Mouse (Mus musculus) large intestine, adult 2 months (tissue): ENCODE measurements at regions not wholly inside any gene's neighbourhood (a gene's known extent, or its start where the extent isn't known, plus 50 kb on each side); places are given as distances from the start of the nearest gene placed in this dataset.

Source experiments
- DNase-seq: peaks from one replicate; pipeline ENCODE4 v3.0.0-alpha.2; 2012; ENCODE audit warnings: low read depth, low spot score
- WGBS: fragments of 180-500 bp; shearing (Covaris S2); methylation state at CpG from one replicate; pipeline ENCODE4 v1.1.7; 2018; 5-methylcytosine and 5-hydroxymethylcytosine counted together

DNA sequence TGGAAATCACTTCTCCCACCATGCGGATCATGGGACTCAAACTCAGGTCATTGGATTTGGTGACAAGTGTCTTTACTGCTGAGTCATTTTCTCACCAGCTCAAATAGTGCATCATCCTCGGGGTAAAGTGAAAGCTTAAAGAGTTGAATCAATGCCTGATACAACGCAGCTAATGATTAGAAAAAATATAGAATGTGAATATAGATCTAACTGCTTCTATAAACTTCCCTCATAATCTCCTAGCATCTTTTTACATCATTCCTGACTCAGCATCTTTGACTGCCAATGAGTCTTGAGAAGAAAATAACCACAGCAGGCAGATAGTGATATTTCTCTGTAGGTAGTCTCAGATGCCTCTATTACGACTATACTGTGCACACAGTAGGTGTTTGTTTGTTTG is 640.0 kb downstream of the Lmo4 start:
- 83% methylated on average over 4 of the region's 4 CpGs for WGBS
- DNase-seq = no peak

DNA sequence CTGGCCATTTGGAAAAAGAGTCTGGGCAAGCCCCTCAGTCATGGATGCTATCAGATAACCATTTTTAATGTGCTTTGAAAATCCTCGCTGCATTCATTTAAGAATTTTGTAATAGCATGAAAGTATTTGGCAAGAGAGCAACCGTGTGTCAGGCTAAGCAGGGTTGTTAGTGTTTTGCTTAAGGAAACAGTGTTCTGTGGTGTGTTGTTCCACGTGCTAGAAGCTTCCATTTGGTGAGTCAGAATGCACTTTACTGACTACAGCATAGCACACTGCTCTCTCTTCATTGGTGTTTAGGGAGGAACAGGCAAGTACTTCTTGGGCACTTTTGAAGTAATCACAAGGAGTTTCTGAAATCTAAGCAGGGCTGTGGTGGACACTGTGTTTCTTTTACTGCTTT is 661.0 kb upstream of the Pkn2 start:
- 51% methylated on average over 3 of the region's 3 CpGs for WGBS
- no peak for DNase-seq

GRCm38 (mm10) chr3:143527982-143528381 is 646.2 kb upstream of the Pkn2 start:
- 51% methylated on average over 4 of the region's 4 CpGs for WGBS
- no peak for DNase-seq

GRCm38 (mm10) chr3:143527274-143527673 is 645.5 kb upstream of the Pkn2 start:
- no peak for DNase-seq

DNA sequence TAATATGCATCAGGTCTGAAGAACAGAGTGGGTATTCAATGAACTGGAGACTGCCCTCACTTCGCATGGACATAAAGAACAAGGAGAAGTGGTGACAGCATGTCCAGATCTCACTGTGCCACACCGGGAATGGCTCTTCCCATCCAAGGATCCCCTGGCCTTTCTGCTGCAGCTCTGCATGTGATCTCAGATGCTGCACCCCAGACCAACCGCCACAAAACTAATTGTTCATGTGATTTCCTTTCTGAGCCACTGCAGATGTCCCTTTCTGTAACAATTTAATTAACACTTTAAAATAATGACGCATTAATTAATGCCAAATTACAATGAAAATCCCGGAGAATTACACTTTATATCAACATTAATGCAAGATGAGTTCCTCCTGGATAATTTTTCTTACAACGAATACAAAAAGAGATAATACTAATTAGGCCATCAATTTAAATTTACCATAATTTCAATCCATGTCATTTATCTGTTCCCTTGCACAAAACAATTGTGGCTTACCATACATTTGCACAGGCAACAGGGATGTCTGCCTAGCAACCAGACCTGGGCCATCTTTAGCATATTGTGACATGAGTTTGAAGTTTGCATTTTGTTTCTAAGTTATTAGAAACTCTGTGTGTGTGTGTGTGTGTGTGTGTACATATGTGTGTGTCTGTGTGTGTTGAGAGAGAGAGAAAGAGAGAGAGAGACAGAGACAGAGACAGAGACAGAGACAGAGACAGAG is 630.9 kb upstream of the Pkn2 start:
- WGBS = 85% methylated on average over 6 of the region's 6 CpGs
- DNase-seq = no peak

DNA sequence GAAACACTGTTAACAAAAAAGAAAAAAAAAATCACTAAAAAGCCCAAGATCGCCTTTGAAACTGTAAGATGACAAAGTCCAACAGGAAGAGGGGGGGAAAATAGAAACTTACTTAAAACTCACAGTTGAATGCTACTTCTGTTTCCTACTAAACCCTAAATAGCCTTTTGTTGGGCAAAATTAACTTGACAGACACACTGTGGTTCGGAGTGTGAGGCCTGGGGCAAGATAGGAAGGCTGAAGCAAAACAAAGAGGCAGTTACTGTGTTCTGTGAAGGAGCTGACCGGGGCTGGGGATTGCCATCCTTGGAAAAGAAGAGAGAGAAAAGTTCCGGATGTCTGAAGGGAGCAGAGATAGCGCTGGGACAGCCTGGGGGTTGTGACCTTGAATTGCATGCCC is 627.7 kb upstream of the Pkn2 start:
- DNase-seq = no peak
- 69% methylated on average over 5 of the region's 5 CpGs for WGBS

- no peak for DNase-seq
- 44% methylated on average over 1 of the region's 1 CpGs for WGBS
Observed at GRCm38 (mm10) chr3:143508280-143508679, 626.5 kb upstream of the Pkn2 start.

DNA sequence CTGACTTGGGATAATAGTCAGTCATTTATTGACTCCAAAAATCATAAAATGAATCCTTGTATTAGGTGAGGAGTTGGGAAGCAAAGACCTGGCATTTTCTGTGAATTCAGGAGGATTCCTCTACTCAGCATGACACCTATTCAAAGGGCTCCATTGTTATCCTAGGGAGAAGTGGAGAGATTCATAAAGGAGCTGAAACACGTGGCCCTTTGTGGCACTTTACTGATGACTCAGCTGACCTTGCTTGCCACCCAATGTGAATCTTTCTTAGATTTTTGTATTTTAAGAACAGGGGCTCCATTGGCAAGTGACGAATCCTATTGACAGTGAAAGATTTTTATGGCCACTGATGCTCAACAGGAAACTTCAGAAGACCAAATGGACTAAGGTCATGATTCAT is 619.2 kb upstream of the Pkn2 start:
- DNase-seq = no peak
- WGBS = 62% methylated on average over 2 of the region's 2 CpGs

- 49% methylated on average over 4 of the region's 4 CpGs for WGBS
- no peak for DNase-seq
Observed at GRCm38 (mm10) chr3:143495389-143495788, 613.6 kb upstream of the Pkn2 start.

DNA sequence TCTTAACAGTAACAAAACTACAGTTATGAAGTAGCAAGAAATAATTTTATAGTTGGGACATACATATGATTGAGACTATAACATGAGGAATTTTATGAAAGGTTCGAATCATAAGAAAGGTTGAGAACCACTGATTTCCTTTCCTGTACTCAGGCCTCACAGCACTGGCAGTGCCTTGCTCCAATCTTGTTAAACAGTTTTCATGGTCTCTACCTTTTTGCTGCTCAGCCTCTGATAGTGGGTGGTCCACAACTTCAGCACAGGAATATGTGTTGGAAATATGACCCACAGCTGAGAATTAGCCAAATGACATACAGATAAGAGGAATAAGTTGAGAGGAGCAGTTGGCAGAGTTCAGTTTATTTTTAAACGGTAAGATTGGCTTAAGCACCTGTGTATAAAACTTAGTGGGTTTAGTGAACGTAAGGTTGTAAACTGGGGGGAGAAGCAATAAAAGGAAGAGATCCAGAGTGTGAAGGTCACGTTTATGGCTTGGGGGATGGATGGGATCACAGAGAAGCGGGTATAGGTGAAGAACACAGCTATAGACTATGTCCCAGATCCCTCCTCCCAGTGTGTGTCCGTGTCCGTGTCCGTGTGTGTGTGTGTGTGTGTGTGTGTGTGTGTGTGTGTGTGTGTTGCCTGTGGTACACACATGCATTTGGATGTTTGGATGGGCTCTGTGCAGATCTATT is 596.3 kb upstream of the Pkn2 start:
- WGBS = 22% methylated on average over 8 of the region's 8 CpGs
- peak; percentile 2 for DNase-seq

DNA sequence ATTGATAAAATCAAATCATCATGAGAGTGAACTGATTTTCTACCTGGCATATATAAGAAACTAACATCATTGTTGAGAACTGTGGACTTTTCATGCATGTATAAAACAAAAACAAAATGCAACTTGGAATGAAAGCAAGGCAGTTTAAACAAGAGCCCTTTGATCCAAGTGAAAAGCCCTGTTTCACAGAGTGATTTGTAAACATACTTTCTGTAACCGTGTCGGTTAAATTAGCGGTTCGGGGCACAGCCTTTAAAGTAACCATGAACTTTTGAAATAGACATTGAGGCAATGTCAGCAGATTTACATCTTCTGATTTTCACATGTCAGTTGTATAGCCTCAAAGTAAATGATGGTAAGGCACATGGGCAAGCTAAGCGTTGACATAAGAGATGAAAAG is 593.7 kb upstream of the Pkn2 start:
- WGBS = 37% methylated on average over 5 of the region's 5 CpGs
- DNase-seq = no peak

DNA sequence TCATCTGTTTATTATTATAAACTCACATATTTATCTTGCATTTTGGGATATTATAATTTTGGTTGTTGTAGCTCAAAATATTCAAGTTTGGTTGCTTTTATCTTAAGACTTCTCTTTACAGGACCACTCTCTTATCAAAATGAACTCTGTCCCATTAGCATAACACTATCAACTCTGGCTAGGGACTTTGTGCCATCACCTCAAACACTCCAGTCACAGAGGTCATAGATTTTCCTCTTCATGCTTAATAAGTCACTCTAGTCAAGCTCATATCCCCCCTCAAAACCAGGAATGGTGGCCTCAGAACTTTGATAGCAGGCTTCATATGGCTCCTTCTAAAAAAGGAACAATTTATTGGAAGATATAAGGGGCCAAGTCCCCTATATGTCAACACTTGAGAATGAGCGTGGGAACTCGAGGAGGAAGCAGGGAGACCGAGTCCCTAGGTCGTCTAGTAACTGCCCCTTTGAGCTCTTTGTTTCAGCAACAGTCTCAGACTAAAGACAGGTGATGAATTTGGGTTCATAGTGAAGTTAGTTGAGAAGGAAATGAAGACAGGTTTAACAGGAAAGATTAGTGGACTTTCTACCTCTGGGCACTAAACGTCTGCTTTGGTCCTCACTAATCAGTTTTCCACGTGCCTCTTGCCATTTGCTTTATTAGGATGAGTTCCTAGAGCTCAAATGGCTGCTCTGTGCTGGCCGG is 565.4 kb upstream of the Pkn2 start:
- 33% methylated on average over 7 of the region's 7 CpGs for WGBS
- no peak for DNase-seq

DNA sequence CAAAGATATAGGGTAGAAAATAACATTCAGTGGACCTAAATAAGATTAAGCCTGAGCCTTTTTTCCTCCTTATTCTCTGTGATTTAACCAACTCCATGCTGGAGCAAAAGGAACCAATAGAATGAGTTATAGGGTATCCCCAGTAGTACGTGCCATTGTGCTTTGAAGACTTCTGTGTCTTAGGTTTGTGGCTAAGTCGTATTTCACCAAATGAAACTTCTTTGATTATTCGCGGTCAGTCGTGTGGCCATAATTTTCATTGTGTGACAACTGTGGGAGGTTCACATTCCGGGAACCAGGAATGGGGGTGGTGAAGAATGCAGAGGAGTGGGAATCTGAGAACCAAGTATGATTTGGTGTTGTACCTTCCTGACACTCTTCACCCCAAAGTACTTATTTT is 535.6 kb upstream of the Pkn2 start:
- DNase-seq = no peak
- WGBS = 89% methylated on average over 6 of the region's 6 CpGs

DNA sequence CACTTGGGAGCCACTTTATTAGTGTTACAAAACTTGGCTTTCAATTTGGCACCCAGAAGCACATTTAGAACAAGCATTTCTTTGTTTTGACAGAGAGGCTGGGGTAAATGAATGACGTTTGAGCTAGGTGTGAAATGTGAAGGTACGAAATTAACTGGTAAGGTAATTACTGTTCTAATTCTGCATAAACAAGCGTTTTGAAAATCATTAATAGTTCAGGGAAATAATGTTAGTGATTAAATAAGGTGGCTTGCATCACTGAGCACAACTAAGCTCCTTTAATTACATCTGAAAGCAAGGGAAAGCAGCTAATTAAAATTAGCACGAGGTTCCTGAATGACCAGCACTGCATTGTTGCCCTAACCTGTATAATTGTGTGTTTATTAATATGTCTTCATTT is 529.9 kb upstream of the Pkn2 start:
- no peak for DNase-seq
- 41% methylated on average over 4 of the region's 4 CpGs for WGBS

GRCm38 (mm10) chr3:143398966-143399365 is 517.2 kb upstream of the Pkn2 start:
- WGBS = 76% methylated on average over 2 of the region's 2 CpGs
- DNase-seq = no peak

DNA sequence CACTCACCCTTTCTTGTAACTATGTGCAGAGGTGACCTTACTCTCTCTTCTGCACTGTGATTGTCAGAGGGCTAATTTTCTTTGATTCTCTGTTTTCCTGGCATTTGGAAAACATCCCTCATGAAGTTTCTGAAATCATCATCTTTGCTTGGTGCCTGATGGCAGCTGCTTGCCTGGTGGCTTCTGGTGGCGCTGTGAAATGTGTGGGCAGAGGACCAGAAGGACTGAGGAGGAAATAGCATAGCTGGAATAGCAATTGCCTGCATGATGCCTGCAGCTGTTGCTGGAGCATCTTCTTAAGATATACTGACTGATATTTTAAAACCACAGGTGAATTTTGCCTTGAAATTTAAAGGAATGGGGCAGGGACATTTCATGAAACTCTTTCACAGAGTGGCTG is 502.6 kb upstream of the Pkn2 start:
- 85% methylated on average over 1 of the region's 1 CpGs for WGBS
- DNase-seq = no peak

DNA sequence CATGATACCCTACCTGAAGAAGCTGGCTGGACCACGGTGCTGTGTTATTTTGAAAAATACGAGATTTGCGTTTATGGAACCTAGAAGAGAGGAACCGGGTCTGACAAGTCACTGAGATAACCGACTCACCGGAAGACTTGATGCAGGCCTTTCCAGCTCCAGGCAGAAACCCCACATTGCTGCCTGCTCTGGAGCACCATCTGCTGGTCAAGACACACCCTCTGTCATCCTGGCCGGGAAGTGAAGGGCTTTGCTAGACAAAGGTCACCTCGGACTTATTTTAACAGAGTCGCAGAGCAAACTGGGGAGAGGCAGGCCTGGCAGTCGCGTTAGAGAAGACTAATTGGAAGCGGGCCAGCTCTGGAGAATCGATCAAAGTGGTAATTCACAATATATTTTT is 497.4 kb upstream of the Pkn2 start:
- DNase-seq = peak; percentile 11
- WGBS = 3% methylated on average over 13 of the region's 13 CpGs

GRCm38 (mm10) chr3:143377446-143377845 is 495.6 kb upstream of the Pkn2 start:
- WGBS = 87% methylated on average over 5 of the region's 5 CpGs
- DNase-seq = no peak

GRCm38 (mm10) chr3:143375527-143376061 is 493.8 kb upstream of the Pkn2 start:
- WGBS = 74% methylated on average over 10 of the region's 10 CpGs
- no peak for DNase-seq

- WGBS = 85% methylated on average over 1 of the region's 1 CpGs
- DNase-seq = no peak
Observed at GRCm38 (mm10) chr3:143373501-143373900, 491.7 kb upstream of the Pkn2 start.

DNA sequence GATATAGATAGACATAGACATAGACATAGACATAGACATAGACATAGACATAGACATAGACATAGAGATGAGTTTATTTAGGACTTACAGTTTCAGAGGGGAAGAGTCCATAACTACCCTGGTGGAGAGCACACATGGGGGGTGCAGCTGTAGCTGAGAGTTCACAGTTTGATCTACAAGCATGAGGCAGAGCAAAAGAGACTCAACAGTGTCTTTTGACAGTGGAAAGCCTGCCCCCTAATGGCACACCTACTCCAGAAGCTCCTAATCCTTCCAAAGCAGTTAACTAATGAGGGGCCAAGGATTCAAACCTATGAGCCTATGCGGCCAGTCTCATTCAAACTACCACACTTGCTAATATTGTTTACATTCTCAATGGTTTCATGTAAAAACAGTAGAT is 487.2 kb upstream of the Pkn2 start:
- DNase-seq = no peak
- 88% methylated on average over 1 of the region's 1 CpGs for WGBS
